Mouse (Mus musculus) hindbrain, postnatal 0 days (tissue): ENCODE measurements around the gene N4bp2. TPM values are rescaled to one million over a fixed set of nuclear protein-coding genes. Genes with fewer than 3 reads are reported as not detected.
"Not testable (repeated sequence)": the region's sequence is repeated elsewhere in the genome, so short reads cannot be mapped to it uniquely, and the experiment has no call there.

Experiments
- ATAC-seq: fragments of 200-750 bp; cut with Nextera tagmentation; 2 replicates; pipeline ENCODE4 v1.8.0; 2017; ENCODE audit warnings: mild to moderate bottlenecking, moderate TSS enrichment, moderate library complexity
- DNase-seq: peaks from one replicate; pipeline ENCODE4 v3.0.0-alpha.2; 2015; ENCODE audit warnings: low spot score
- H3K27ac ChIP-seq: fragments of 300-500 bp; sonication (generic); 2 replicates; pipeline ENCODE4 v1.5.1; 2014; ENCODE audit warnings: mild to moderate bottlenecking
- H3K27me3 ChIP-seq: fragments of 300-500 bp; sonication (generic); 2 replicates; pipeline ENCODE4 v1.6.1; 2014; ENCODE audit warnings: low read length, mixed read lengths; ENCODE audit not compliant: insufficient read depth
- H3K36me3 ChIP-seq: fragments of 300-500 bp; sonication (generic); 2 replicates; pipeline ENCODE4 v1.6.1; 2014; ENCODE audit warnings: low read length, mixed read lengths; ENCODE audit not compliant: insufficient read depth
- H3K4me1 ChIP-seq: fragments of 300-500 bp; sonication (generic); 2 replicates; pipeline ENCODE4 v1.6.1; 2014; ENCODE audit warnings: antibody characterized with exemption, low read length, mixed read lengths; ENCODE audit not compliant: insufficient read depth
- H3K4me2 ChIP-seq: fragments of 300-500 bp; sonication (generic); 2 replicates; pipeline ENCODE4 v1.6.1; 2014; ENCODE audit warnings: low read depth, mild to moderate bottlenecking, low read length, moderate library complexity, mixed read lengths
- H3K4me3 ChIP-seq: fragments of 300-500 bp; sonication (generic); 2 replicates; pipeline ENCODE4 v1.5.1; 2014; ENCODE audit warnings: low read length
- H3K9ac ChIP-seq: fragments of 300-500 bp; sonication (generic); replicated peaks from 2 replicates; pipeline ENCODE4 v1.6.1; 2014; ENCODE audit warnings: mild to moderate bottlenecking, low read length, moderate library complexity, mixed read lengths
- H3K9me3 ChIP-seq: fragments of 300-500 bp; sonication (generic); 2 replicates; pipeline ENCODE4 v1.6.1; 2016; ENCODE audit warnings: low read length, mixed read lengths
- CTCF ChIP-seq: IDR thresholded peaks from 2 replicates; pipeline ENCODE4 v1.5.1; 2016; ENCODE audit warnings: antibody characterized with exemption, control low read depth, low read depth
- WGBS: fragments of 180-500 bp; shearing (Covaris S2); extraction: QIAGEN DNeasy Blood & Tissue Kit; methylation state at CpG from one replicate; pipeline ENCODE4 v1.1.7; 2014; 5-methylcytosine and 5-hydroxymethylcytosine counted together
- polyA plus RNA-seq: library from polyadenylated mRNA; unstranded; fragments of >200 nt; fragmentation: Nextera tagmentation; extraction: Ambion mirVana; gene quantifications from 2 replicates; pipeline ENCODE4 v1.2.1, GENCODE M21; 2015
- total RNA-seq: library from RNA; depleted of rRNA; stranded (reverse); fragments of >200 nt; gene quantifications from 2 replicates; pipeline ENCODE4 v1.2.3, GENCODE M21; 2014; rRNA removed

Gene N4bp2
- total RNA-seq (27.4 and 41.7 TPM in 2 replicates), polyA plus RNA-seq (9.7 and 10.0 TPM in 2 replicates)

GRCm38 (mm10) chr5:65763088-65763915, at the start of gene N4bp2:
Gene N4bp2 (plus strand): TSS chr5:65763521.
- Histone ChIP-seq H3K4me2 (peak within 1 kb of the TSS; percentile 69), H3K27ac (peak within 1 kb of the TSS; percentile 100), H3K4me1 (no peaks in the 10 kb centered on the region; the same call in 1 of the 2 replicates), H3K27me3 (no peaks in the 10 kb centered on the region), H3K9me3 (no peaks in the 10 kb centered on the region), H3K9ac (peak within 1 kb of the TSS; percentile 98), H3K36me3 (no peaks in the 10 kb centered on the region), H3K4me3 (peak within 1 kb of the TSS; percentile 95)
- under 1% methylated on average over 72 of the region's 80 CpGs for WGBS
- ATAC-seq (peak; percentile 45), DNase-seq (peak; percentile 79)
- no peak for TF ChIP-seq CTCF

- Histone ChIP-seq H3K9ac (no peak overlapping the region), H3K4me3 (no peak overlapping the region), H3K4me1 (no peaks in the 10 kb centered on the region), H3K36me3 (no peaks in the 10 kb centered on the region), H3K4me2 (no peak overlapping the region), H3K27me3 (no peaks in the 10 kb centered on the region), H3K27ac (no peak overlapping the region), H3K9me3 (no peaks in the 10 kb centered on the region)
- ATAC-seq (no peak), DNase-seq (no peak)
- 84% methylated on average over 6 of the region's 6 CpGs for WGBS
- no peak for TF ChIP-seq CTCF
Observed at GRCm38 (mm10) chr5:65715084-65715483, 48.2 kb upstream of the N4bp2 start.

DNA sequence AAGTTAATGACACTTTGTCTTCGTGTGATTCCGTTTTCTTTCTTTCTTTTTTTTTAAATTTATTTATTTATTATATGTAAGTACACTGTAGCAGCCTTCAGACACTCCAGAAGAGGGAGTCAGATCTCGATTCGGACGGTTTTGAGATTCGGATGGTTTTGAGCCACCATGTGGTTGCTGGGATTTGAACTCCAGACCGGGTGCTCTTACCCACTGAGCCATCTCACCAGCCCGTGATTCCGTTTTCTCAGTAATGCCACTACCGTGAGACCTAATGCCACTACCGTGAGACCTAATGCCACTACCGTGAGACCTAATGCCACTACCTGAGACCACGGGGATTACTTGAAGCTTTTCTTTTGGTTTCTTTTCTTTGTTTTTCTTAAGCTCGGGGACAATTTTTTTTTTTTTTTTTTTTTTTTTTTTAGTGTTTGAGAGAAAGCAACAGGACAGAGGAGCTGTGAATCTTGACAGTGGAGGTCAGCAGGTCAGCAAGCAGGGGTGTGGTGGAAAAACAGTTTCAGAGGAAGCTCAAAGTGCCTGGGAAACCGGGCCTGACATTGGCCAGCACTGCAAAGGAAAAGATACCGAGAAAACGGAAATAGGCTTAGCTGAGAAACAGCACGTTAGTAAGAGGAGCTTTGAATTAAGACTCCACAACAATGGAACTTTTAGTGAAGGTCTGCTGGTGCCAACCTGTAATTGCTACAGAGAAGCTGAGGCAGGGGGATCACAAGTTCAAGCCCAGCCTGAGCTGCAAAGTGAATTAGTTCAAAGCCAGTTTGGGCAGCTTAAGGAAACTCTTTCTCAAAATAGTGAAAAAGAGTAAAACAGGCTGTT, 46.0 kb upstream of the N4bp2 start:
- 82% methylated on average over 18 of the region's 18 CpGs for WGBS
- H3K9me3 ChIP-seq, result no peaks in the 10 kb centered on the region
- no peak for DNase-seq
- ATAC-seq, result no peak
- no peaks in the 10 kb centered on the region for H3K4me1 ChIP-seq
- H3K4me2 ChIP-seq, result no peak overlapping the region
- no peaks in the 10 kb centered on the region for H3K36me3 ChIP-seq
- no peak overlapping the region for H3K4me3 ChIP-seq
- TF ChIP-seq CTCF, result no peak
- H3K27ac ChIP-seq, result no peak overlapping the region
- no peaks in the 10 kb centered on the region for H3K27me3 ChIP-seq
- H3K9ac ChIP-seq, result no peak overlapping the region

- not testable (repeated sequence) for H3K9me3 ChIP-seq, H3K27me3 ChIP-seq, H3K4me3 ChIP-seq, H3K36me3 ChIP-seq, ATAC-seq, H3K9ac ChIP-seq, H3K4me2 ChIP-seq, H3K4me1 ChIP-seq, DNase-seq, H3K27ac ChIP-seq
- WGBS, result 92% methylated on average over 8 of the region's 8 CpGs
Observed at GRCm38 (mm10) chr5:65717903-65718211, 45.5 kb upstream of the N4bp2 start.

DNA sequence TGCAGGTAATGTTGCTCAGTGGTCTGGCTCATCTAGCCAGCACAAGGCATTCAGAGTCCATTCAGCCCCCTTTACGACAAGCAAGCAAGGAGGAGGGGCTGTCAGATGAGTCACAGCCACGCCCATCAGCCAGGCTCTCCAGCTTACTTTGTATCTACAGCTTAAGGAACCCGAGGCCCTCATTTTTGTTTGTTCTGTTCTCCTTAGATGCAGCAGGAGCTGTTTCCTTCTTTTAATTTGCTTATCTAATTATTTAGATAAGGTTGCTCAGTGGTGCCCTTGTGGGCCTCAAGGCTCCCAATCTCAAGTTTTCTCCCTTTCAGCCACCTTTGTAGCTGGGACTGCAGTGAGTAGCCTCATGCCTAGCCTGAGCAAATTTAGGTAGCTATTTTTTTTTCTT, 45.0 kb upstream of the N4bp2 start:
- no peak for TF ChIP-seq CTCF

DNA sequence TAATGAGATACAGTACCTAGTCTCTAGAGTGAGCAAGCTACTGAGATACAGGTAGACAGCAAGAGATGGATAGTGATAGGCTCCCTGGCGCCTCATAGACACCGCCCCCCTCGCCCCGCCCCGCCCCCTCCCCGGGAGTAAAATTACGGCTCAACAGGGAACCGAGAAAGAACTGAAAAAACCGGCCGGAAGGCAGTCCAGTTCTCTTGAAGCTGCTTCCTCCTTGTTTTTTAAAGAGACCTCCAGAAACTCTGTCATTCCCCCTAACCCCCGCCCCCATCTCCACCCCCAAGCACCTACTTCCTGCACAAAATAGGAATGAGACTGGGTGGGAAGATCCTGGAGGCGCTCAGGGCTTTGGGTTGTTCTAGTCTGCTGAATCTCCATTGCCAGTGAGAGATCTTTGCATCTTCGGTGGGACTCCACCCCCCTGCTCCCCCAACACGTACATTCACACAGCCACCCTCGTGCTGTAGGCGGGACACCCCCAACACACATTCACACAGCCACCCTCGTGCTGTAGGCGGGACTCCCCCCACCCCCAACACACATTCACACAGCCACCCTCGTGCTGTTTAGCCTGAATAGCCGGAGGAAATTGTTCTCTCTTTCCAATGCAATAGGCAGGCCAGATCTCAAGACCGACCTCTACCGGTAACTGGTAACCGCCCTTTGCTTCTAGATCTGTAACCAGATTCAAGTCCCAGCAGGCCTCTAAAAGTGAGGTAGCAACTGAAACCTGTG, 38.8 kb upstream of the N4bp2 start:
- ATAC-seq (peak; percentile 93), DNase-seq (peak; percentile 73)
- WGBS, result under 1% methylated on average over 23 of the region's 23 CpGs
- Histone ChIP-seq H3K27ac (peak overlapping the region; percentile 82), H3K4me1 (no peaks in the 10 kb centered on the region), H3K36me3 (no peaks in the 10 kb centered on the region), H3K27me3 (no peaks in the 10 kb centered on the region), H3K4me3 (peak overlapping the region; percentile 36), H3K9ac (peak overlapping the region; percentile 50), H3K4me2 (peak overlapping the region; percentile 61), H3K9me3 (no peaks in the 10 kb centered on the region)
- peak; percentile 64 for TF ChIP-seq CTCF

More for the DNA sequence above, 45.0 kb upstream of the N4bp2 start:
- DNase-seq (no peak), ATAC-seq (no peak)
- H3K4me1 ChIP-seq, result no peaks in the 10 kb centered on the region
- H3K9ac ChIP-seq, result no peak overlapping the region
- no peaks in the 10 kb centered on the region for H3K36me3 ChIP-seq
- H3K4me2 ChIP-seq, result no peak overlapping the region
- no peaks in the 10 kb centered on the region for H3K9me3 ChIP-seq
- no peak overlapping the region for H3K4me3 ChIP-seq
- no peak overlapping the region for H3K27ac ChIP-seq
- 30% methylated on average over 3 of the region's 3 CpGs for WGBS
- H3K27me3 ChIP-seq, result no peaks in the 10 kb centered on the region
